Comparison of ENCODE assay signal across 24 mouse cellular contexts in the genomic region with DNA sequence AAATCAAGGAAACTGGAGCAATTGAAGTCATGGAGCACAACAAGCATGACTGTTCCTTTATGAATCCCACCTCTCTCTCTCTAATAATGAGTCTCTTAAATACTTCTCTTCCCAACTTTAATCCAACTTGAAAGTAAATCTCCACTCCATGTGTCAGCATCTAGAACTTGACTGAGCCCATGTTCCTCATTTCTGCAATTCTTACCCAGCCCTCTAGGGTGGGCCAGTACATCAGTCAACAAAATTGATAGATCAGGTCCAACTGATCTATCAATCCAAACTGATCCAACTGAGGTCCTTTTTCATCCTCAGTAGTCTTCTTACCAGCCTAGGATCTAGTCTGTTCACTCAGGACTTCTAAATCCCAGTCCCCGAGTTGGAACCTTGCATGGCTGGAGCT. TPM values are rescaled to one million over a fixed set of nuclear protein-coding genes. Genes with fewer than 3 reads are reported as not detected.
"Had no signal": no experiment of that assay in that cellular context is flagged by ENCODE, and none has a peak within 500 bp of the region (broad histone marks: within the 10 kb centered on the region; RNA-seq: fewer than 3 reads in every experiment).

No protein-coding gene starts in this region.

- H3K27me3 ChIP-seq: kidney, embryonic 15.5 days; limb, embryonic 15.5 days; liver, embryonic 13.5 days; neural tube, embryonic 15.5 days had no signal

- H3K36me3 ChIP-seq: kidney, embryonic 15.5 days; limb, embryonic 15.5 days; liver, embryonic 13.5 days; neural tube, embryonic 15.5 days had no signal

- H3K4me2 ChIP-seq: kidney, embryonic 15.5 days; limb, embryonic 15.5 days; liver, embryonic 13.5 days; neural tube, embryonic 15.5 days had no signal

- DNase-seq: kidney, adult 2 months; kidney, postnatal 14 days; layer of hippocampus, postnatal 36 days; liver, embryonic 13.5 days; lung, adult 18-20 months; lung, postnatal 10 days; lung, postnatal 4 days; midbrain, embryonic 14.5 days; right cerebral cortex, adult 18-20 months; right cerebral cortex, postnatal 25 days; thymus, postnatal 36 days had no signal

- H3K9me3 ChIP-seq: kidney, embryonic 15.5 days; limb, embryonic 15.5 days; liver, embryonic 13.5 days; neural tube, embryonic 15.5 days had no signal

- H3K9ac ChIP-seq: kidney, embryonic 15.5 days; limb, embryonic 15.5 days; liver, embryonic 13.5 days; neural tube, embryonic 15.5 days had no signal

- H3K4me1 ChIP-seq: kidney, embryonic 15.5 days; limb, embryonic 15.5 days; neural tube, embryonic 15.5 days had no signal

- H3K4me3 ChIP-seq: kidney, embryonic 15.5 days; limb, embryonic 15.5 days; liver, embryonic 13.5 days; myocyte; neural tube, embryonic 15.5 days had no signal

- H3K27ac ChIP-seq: kidney, embryonic 15.5 days; limb, embryonic 15.5 days; liver, embryonic 13.5 days; neural tube, embryonic 15.5 days had no signal

RNA-seq across cellular contexts. Expression of a gene that starts 0.3 kb away (rescaled TPM):
- total RNA-seq: layer of hippocampus, postnatal 36 days; left cerebral cortex, adult 8-10 months; left cerebral cortex, postnatal 25 days had no signal
- polyA plus RNA-seq: intestine, embryonic 14.5 days; kidney, adult 2 months; kidney, embryonic 15.5 days; large intestine, adult 2 months; limb, embryonic 11.5 days; limb, embryonic 15.5 days; liver, embryonic 13.5 days; midbrain, embryonic 14.5 days; myocyte; neural tube, embryonic 11.5 days; neural tube, embryonic 15.5 days; small intestine, adult 2 months; stomach, embryonic 14.5 days; thymus, postnatal 0 days had no signal
